Mouse (Mus musculus) MEL (cell line): ENCODE data around the gene Fam161b.

Experiments used
- CTCF ChIP-seq, 3 experiments: IDR thresholded peaks in 2 of 3; conservative IDR thresholded peaks in 1 of 3; 2 replicates each; pipeline ENCODE4 v1.5.1; 2011 to 2012; ENCODE audit warnings: low read length in 3 of 3, low read depth in 2 of 3, mild to moderate bottlenecking in 2 of 3, improper control_type of control experiment in 1 of 3, inconsistent platforms in 1 of 3, mixed read lengths in 1 of 3, moderate library complexity in 1 of 3; ENCODE audit not compliant: control insufficient read depth in 1 of 3, insufficient read depth in 1 of 3, poor library complexity in 1 of 3, severe bottlenecking in 1 of 3
- KAT2A ChIP-seq: conservative IDR thresholded peaks from 2 replicates; pipeline ENCODE4 v1.6.1; 2012; ENCODE audit warnings: low read depth, low read length, improper control_type of control experiment, inconsistent platforms
- POLR2AphosphoS2 ChIP-seq: IDR thresholded peaks from 2 replicates; pipeline ENCODE4 v1.6.1; 2011; ENCODE audit warnings: low read length, improper control_type of control experiment

GRCm38 (mm10) chr12:84407259-84407658 lies 45.6 kb upstream of the Fam161b start:
- no peak for TF ChIP-seq KAT2A
- TF ChIP-seq POLR2AphosphoS2: no peak
- peak in 2 of 3 experiments; percentile 22 to 32; a peak in 2 of 6 replicates for TF ChIP-seq CTCF (IDR thresholded peaks at IDR 0.05 in 2 of 3, conservative IDR thresholded peaks at IDR 0.05 in 1 of 3; ENCODE audit: control insufficient read depth in 1 of 3, insufficient read depth in 1 of 3, low read depth in 2 of 3, low read length in 3 of 3, poor library complexity in 1 of 3, severe bottlenecking in 1 of 3)
